Mouse (Mus musculus) B cell, adult 67 days (primary cell): ENCODE measurements around the gene Grhl3. TPM values are rescaled to one million over a fixed set of nuclear protein-coding genes. Genes with fewer than 3 reads are reported as not detected.

ENCODE experiments used
- total RNA-seq, 2 experiments: library from RNA; stranded (reverse); gene quantifications; 4 replicates each; pipeline ENCODE4 v1.2.4; 2023

Gene Grhl3
- total RNA-seq, result not detected

GRCm38 (mm10) chr4:135573251-135573808 lies at the start of gene Grhl3:
Gene Grhl3, minus strand, starts transcription at chr4:135573630.

GRCm38 (mm10) chr4:135494521-135495396 lies 78.7 kb downstream of the Grhl3 start, which contains the start of the genes Stpg1 and Nipal3:
Gene Stpg1, plus strand, starts transcription at chr4:135494790.
Gene Nipal3, minus strand, starts transcription at chr4:135495038.

Other genes starting within 250 kb of the Grhl3 start
- 100 to 1,000 TPM; 334 to 337 TPM for gene Srrm1, start 220.3 kb downstream of the Grhl3 start, total RNA-seq
- not detected for gene Ncmap, start 175.4 kb downstream of the Grhl3 start, total RNA-seq
- gene Rcan3, start 139.8 kb downstream of the Grhl3 start, total RNA-seq, result 1 to 10 TPM; 8.9 TPM
- not detected for gene Stpg1, start 78.8 kb downstream of the Grhl3 start, total RNA-seq
- gene Nipal3, start 78.6 kb downstream of the Grhl3 start, total RNA-seq, result 10 to 100 TPM; 75.9 to 82.4 TPM
- gene Ifnlr1, start 112.7 kb upstream of the Grhl3 start, total RNA-seq, result under 1 TPM; 0.56 to 0.58 TPM
- not detected for gene Il22ra1, start 154.5 kb upstream of the Grhl3 start, total RNA-seq
- not detected for gene Myom3, start 186.1 kb upstream of the Grhl3 start, total RNA-seq